Mouse (Mus musculus) neutrophil, adult 59 days (primary cell): ENCODE results near the gene Gm11232. TPM values are rescaled to one million over a fixed set of nuclear protein-coding genes. Genes with fewer than 3 reads are reported as not detected.

ENCODE experiments used
- total RNA-seq, 2 experiments: library from RNA; stranded (reverse); gene quantifications; 1 replicate in 1 of 2; 2 replicates in 1 of 2; pipeline ENCODE4 v1.2.4; 2023

Gm11232 gene
- total RNA-seq, result not detected

DNA sequence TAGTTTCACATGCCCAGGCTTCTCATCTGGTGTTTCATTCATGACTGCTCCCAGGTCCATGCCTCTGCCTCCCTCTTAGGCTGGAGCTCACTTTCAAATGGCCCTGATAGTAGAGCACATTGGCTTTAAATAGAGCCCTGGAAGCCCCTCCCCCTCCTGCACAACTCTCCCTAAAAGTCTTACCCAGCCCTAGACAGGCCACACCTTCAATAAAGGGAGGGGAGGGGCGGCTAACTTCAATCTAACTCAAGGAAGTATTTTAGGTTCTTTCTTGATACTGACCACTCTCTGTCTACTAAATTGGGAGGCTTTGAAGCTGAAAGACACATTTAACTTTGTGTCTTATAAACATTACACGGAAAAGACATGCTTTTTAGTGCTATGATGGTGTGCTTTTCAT is at the start of gene Gm11232:
Gm11232 (minus strand) TSS at position 101 of the 400 bp plus-strand sequence.

